Mouse (Mus musculus) lung, postnatal 0 days (tissue): Measurements from ENCODE around the gene Sbno2.

Experiments used
- CTCF ChIP-seq: IDR thresholded peaks from 2 replicates; pipeline ENCODE4 v1.5.1; 2016; ENCODE audit warnings: antibody characterized with exemption, mild to moderate bottlenecking
- EP300 ChIP-seq: IDR thresholded peaks from 2 replicates; pipeline ENCODE4 v1.6.1; 2016; ENCODE audit warnings: antibody characterized with exemption, mild to moderate bottlenecking, control low read depth

GRCm38 (mm10) chr10:80139439-80139775 lies 34.0 kb upstream of the Sbno2 start:
- no peak for TF ChIP-seq CTCF
- no peak for TF ChIP-seq EP300
